Mouse (Mus musculus) adrenal gland, adult 2 months (tissue): ENCODE results near the gene Btbd3. TPM values are rescaled to one million over a fixed set of nuclear protein-coding genes. Genes with fewer than 3 reads are reported as not detected.

Source experiments
- DNase-seq: peaks from one replicate; pipeline ENCODE4 v3.0.0; 2021
- polyA plus RNA-seq: library from polyadenylated mRNA; depleted of rRNA; stranded (reverse); fragments of >200 nt; gene quantifications from 2 replicates; pipeline ENCODE4 v1.2.3, GENCODE M21; 2012
- total RNA-seq, 2 experiments: library from RNA; stranded (reverse); gene quantifications; 2 replicates each; pipeline ENCODE4 v1.2.3; 2021

The Btbd3 gene
- total and polyA plus RNA-seq, 3 experiments: 4.5 to 19.7 (median 18.3) TPM

- DNase-seq: no peak
Observed at GRCm38 (mm10) chr2:138531992-138532391, 275.6 kb downstream of the Btbd3 start.

- peak; percentile 30 for DNase-seq
Observed at GRCm38 (mm10) chr2:138539655-138540054, 283.3 kb downstream of the Btbd3 start.

GRCm38 (mm10) chr2:138548990-138549389 is 292.6 kb downstream of the Btbd3 start:
- DNase-seq: no peak

GRCm38 (mm10) chr2:138551516-138551915 is 295.2 kb downstream of the Btbd3 start:
- DNase-seq: no peak

GRCm38 (mm10) chr2:138555106-138555862 is 298.9 kb downstream of the Btbd3 start:
- DNase-seq: no peak

GRCm38 (mm10) chr2:138585930-138586329 is 329.6 kb downstream of the Btbd3 start:
- no peak for DNase-seq

GRCm38 (mm10) chr2:138587335-138587734 is 331.0 kb downstream of the Btbd3 start:
- DNase-seq: no peak

GRCm38 (mm10) chr2:138587795-138588545 is 331.6 kb downstream of the Btbd3 start:
- DNase-seq: no peak

GRCm38 (mm10) chr2:138589105-138589504 is 332.7 kb downstream of the Btbd3 start:
- no peak for DNase-seq

- no peak for DNase-seq
Observed at GRCm38 (mm10) chr2:138590307-138590706, 333.9 kb downstream of the Btbd3 start.

- DNase-seq: no peak
Observed at GRCm38 (mm10) chr2:138612361-138612760, 356.0 kb downstream of the Btbd3 start.

- no peak for DNase-seq
Observed at GRCm38 (mm10) chr2:138617501-138617900, 361.1 kb downstream of the Btbd3 start.
